Mouse (Mus musculus) CH12.LX (cell line): ENCODE measurements at regions not wholly inside any gene's neighbourhood (a gene's known extent, or its start where the extent isn't known, plus 50 kb on each side); places are given as distances from the start of the nearest gene placed in this dataset.

Source experiments
- CHD2 ChIP-seq: IDR thresholded peaks from 2 replicates; pipeline ENCODE4 v1.6.1; 2011; ENCODE audit warnings: low read length, improper control_type of control experiment
- CTCF ChIP-seq, 2 experiments: IDR thresholded peaks in 1 of 2; conservative IDR thresholded peaks in 1 of 2; 2 replicates each; pipeline ENCODE4 v1.5.1; 2011 to 2012; ENCODE audit warnings: low read depth in 2 of 2, low read length in 2 of 2, improper control_type of control experiment in 1 of 2, inconsistent platforms in 1 of 2, mild to moderate bottlenecking in 1 of 2, moderate library complexity in 1 of 2
- EP300 ChIP-seq: IDR thresholded peaks from 2 replicates; pipeline ENCODE4 v1.6.1; 2011; ENCODE audit warnings: low read length, improper control_type of control experiment
- HCFC1 ChIP-seq: IDR thresholded peaks from 2 replicates; pipeline ENCODE4 v1.6.1; 2012; ENCODE audit warnings: low read depth, mild to moderate bottlenecking, inconsistent platforms, low read length, improper control_type of control experiment
- MAX ChIP-seq: IDR thresholded peaks from 2 replicates; pipeline ENCODE4 v1.6.1; 2011; ENCODE audit warnings: low read length, improper control_type of control experiment
- MEF2A ChIP-seq: IDR thresholded peaks from 2 replicates; pipeline ENCODE4 v1.6.1; 2014; ENCODE audit warnings: low read depth, mild to moderate bottlenecking, inconsistent platforms, low read length, improper control_type of control experiment, borderline replicate concordance
- MXI1 ChIP-seq: IDR thresholded peaks from 2 replicates; pipeline ENCODE4 v1.6.1; 2011; ENCODE audit warnings: mild to moderate bottlenecking, low read depth, low read length, improper control_type of control experiment
- MYC ChIP-seq: IDR thresholded peaks from 2 replicates; pipeline ENCODE4 v1.6.1; 2011; ENCODE audit warnings: low read depth, mild to moderate bottlenecking, improper control_type of control experiment, low read length
- POLR2A ChIP-seq: IDR thresholded peaks from 2 replicates; pipeline ENCODE4 v1.6.1; 2011; ENCODE audit warnings: low read depth, mild to moderate bottlenecking, improper control_type of control experiment, low read length
- SIN3A ChIP-seq: IDR thresholded peaks from 2 replicates; pipeline ENCODE4 v1.6.1; 2012; ENCODE audit warnings: low read length, improper control_type of control experiment, inconsistent platforms
- UBTF ChIP-seq: IDR thresholded peaks from 2 replicates; pipeline ENCODE4 v1.6.1; 2012; ENCODE audit warnings: low read depth, mild to moderate bottlenecking, inconsistent platforms, low read length, improper control_type of control experiment, moderate library complexity

GRCm38 (mm10) chr8:18480081-18480480, 498.0 kb downstream of the Defb40 start:
- TF ChIP-seq CTCF (conservative IDR thresholded peaks at IDR 0.05 in 1 of 2, IDR thresholded peaks at IDR 0.05 in 1 of 2; ENCODE audit: low read depth in 2 of 2, low read length in 2 of 2) (no peak), UBTF (no peak), POLR2A (no peak), MAX (no peak), CHD2 (no peak), HCFC1 (no peak), MEF2A (no peak), MXI1 (no peak), MYC (no peak), EP300 (no peak), SIN3A (no peak)
